Mouse (Mus musculus) bone marrow, adult 2 months (tissue): ENCODE results near the gene Vars2. TPM values are rescaled to one million over a fixed set of nuclear protein-coding genes. Genes with fewer than 3 reads are reported as not detected.
A peak's percentile ranks its signal among the peaks of the same experiment; 100 is the strongest.

Experiments used
- H3K27ac ChIP-seq: fragments of 200-500 bp; 2 replicates; pipeline ENCODE4 v1.5.1; 2012; ENCODE audit warnings: low read depth, mild to moderate bottlenecking, control low read depth, inconsistent platforms, low read length; ENCODE audit not compliant: control insufficient read depth, poor library complexity, insufficient read depth
- H3K4me1 ChIP-seq: fragments of 200-500 bp; 2 replicates; pipeline ENCODE4 v1.6.1; 2011; ENCODE audit warnings: low read length; ENCODE audit not compliant: control insufficient read depth, insufficient read depth
- H3K4me3 ChIP-seq: fragments of 200-500 bp; replicated peaks from 2 replicates; pipeline ENCODE3; 2011; ENCODE audit warnings: mild to moderate bottlenecking, low read depth, low read length, control low read depth; ENCODE audit not compliant: control insufficient read depth
- CTCF ChIP-seq: fragments of 200-500 bp; IDR thresholded peaks from 2 replicates; pipeline ENCODE4 v1.5.1; 2011; ENCODE audit warnings: low read length, control low read depth; ENCODE audit not compliant: control insufficient read depth, insufficient read depth
- POLR2A ChIP-seq: fragments of 200-500 bp; IDR thresholded peaks from 2 replicates; pipeline ENCODE4 v1.6.1; 2011; ENCODE audit warnings: low read depth, mild to moderate bottlenecking, control low read depth, low read length, borderline replicate concordance; ENCODE audit not compliant: control insufficient read depth
- WGBS: fragments of 180-500 bp; shearing (Covaris S2); methylation state at CpG from one replicate; pipeline ENCODE4 v1.1.7; 2018; 5-methylcytosine and 5-hydroxymethylcytosine counted together
- polyA plus RNA-seq: library from polyadenylated mRNA; stranded (reverse); fragments of >200 nt; gene quantifications from 2 replicates; pipeline ENCODE4 v1.2.4, GENCODE M21; 2011; ENCODE audit warnings: low replicate concordance; ENCODE audit not compliant: missing spikeins, insufficient read depth, insufficient read length

Vars2 gene
- polyA plus RNA-seq, 1 experiment: 25.0 TPM

GRCm38 (mm10) chr17:35666851-35667256 lies 538 bp downstream of the Vars2 start:
- H3K27ac ChIP-seq: peak overlapping the region; percentile 67
- H3K4me3 ChIP-seq: peak overlapping the region; percentile 90
- 4% methylated on average over 13 of the region's 13 CpGs for WGBS
- H3K4me1 ChIP-seq: no peaks in the 10 kb centered on the region; the same call in 1 of the 2 replicates
- TF ChIP-seq POLR2A: no peak
- no peak for TF ChIP-seq CTCF

- TF ChIP-seq POLR2A (no peak), CTCF (peak; percentile 54; the same call in 1 of the 2 replicates)
- WGBS: 74% methylated on average over 17 of the region's 17 CpGs
- H3K4me1 ChIP-seq: no peaks in the 10 kb centered on the region; the same call in 1 of the 2 replicates
- no peak overlapping the region for H3K27ac ChIP-seq
- no peak overlapping the region for H3K4me3 ChIP-seq
Observed at GRCm38 (mm10) chr17:35665957-35666515, 1.4 kb downstream of the Vars2 start.

GRCm38 (mm10) chr17:35653086-35653485 lies 14.3 kb downstream of the Vars2 start:
- Histone ChIP-seq H3K27ac (no peak overlapping the region), H3K4me3 (no peak overlapping the region), H3K4me1 (no peaks in the 10 kb centered on the region)
- 75% methylated on average over 2 of the region's 2 CpGs for WGBS
- TF ChIP-seq POLR2A (no peak), CTCF (no peak)

GRCm38 (mm10) chr17:35649429-35649828 lies 18.0 kb downstream of the Vars2 start:
- H3K4me3 ChIP-seq: no peak overlapping the region
- no peaks in the 10 kb centered on the region for H3K4me1 ChIP-seq
- H3K27ac ChIP-seq: no peak overlapping the region
- whole genome bisulfite sequencing: 77% methylated on average over 2 of the region's 2 CpGs
- no peak for TF ChIP-seq POLR2A
- TF ChIP-seq CTCF: no peak

- Histone ChIP-seq H3K4me3 (no peak within 1 kb of the TSS), H3K27ac (no peak within 1 kb of the TSS), H3K4me1 (no peaks in the 10 kb centered on the region)
- TF ChIP-seq POLR2A (no peak), CTCF (no peak)
- WGBS: 68% methylated on average over 13 of the region's 13 CpGs
Observed at GRCm38 (mm10) chr17:35643609-35644236, 23.7 kb downstream of the Vars2 start, which contains the start of gene Mucl3. Gene Mucl3, minus strand, starts transcription at chr17:35643695.

GRCm38 (mm10) chr17:35639352-35639751 lies 28.0 kb downstream of the Vars2 start:
- 66% methylated on average over 6 of the region's 6 CpGs for WGBS
- H3K27ac ChIP-seq: no peak overlapping the region
- TF ChIP-seq POLR2A (no peak), CTCF (no peak)
- 0 out of 2 replicates have a peak, but pooled peaks cover 1% of the 10 kb centered on the region for H3K4me1 ChIP-seq
- H3K4me3 ChIP-seq: no peak overlapping the region

- H3K27ac ChIP-seq: no peak overlapping the region
- 15% methylated on average over 14 of the region's 14 CpGs for WGBS
- H3K4me1 ChIP-seq: 0 out of 2 replicates have a peak, but pooled peaks cover 1% of the 10 kb centered on the region
- TF ChIP-seq POLR2A (no peak), CTCF (no peak)
- H3K4me3 ChIP-seq: no peak overlapping the region
Observed at GRCm38 (mm10) chr17:35638475-35639190, 28.8 kb downstream of the Vars2 start.

- TF ChIP-seq POLR2A: no peak
- no peak for TF ChIP-seq CTCF
- no peak overlapping the region for H3K27ac ChIP-seq
- 28% methylated on average over 5 of the region's 5 CpGs for WGBS
Observed at GRCm38 (mm10) chr17:35636363-35636762, 31.0 kb downstream of the Vars2 start.

More at GRCm38 (mm10) chr17:35636363-35636762, 31.0 kb downstream of the Vars2 start:
- 0 out of 2 replicates have a peak, but pooled peaks cover 1% of the 10 kb centered on the region for H3K4me1 ChIP-seq
- no peak overlapping the region for H3K4me3 ChIP-seq
